Mouse (Mus musculus): ENCODE measurements at regions not wholly inside any gene's neighbourhood (a gene's known extent, or its start where the extent isn't known, plus 50 kb on each side); places are given as distances from the start of the nearest gene placed in this dataset.

DNA sequence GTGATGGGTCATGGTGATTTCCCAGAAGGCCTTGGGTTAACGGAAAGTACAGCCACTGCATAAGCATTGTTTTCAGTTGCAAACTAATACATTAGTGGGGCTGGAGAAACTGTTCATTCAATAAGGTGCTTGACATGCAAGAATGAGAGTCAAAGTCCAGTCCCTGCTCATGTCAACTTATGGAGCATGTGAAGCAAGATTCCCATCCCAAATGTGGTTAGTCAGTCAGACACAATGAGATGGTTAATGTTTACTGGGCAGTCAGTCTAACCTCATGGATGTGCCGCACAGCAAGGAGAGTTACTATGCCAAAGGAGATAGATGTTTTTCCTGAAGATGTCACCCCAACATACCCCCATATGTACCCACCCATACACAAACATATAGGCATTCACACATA is 993.8 kb upstream of the Jmjd1c start:
- no peak for DNase-seq

DNA sequence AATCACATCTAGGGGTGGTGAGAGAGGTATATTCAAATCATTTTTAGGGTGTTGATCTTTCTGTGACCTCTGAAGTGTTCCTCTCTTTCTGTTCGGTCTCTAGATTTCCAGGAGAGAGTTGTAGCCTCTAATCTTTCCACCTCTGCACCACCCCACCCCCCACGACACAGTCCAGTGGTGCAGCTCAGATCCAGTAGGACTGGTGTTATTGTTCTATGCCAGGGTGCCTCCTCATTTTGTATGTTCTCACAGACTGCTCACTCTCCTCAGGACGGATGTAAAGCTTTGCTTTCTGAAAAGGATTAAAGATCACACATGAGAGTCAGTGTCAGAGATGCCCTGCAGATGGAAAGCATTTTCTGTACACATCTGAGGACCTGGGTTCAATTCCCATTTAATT is 964.6 kb upstream of the Jmjd1c start:
- no peak for DNase-seq

DNA sequence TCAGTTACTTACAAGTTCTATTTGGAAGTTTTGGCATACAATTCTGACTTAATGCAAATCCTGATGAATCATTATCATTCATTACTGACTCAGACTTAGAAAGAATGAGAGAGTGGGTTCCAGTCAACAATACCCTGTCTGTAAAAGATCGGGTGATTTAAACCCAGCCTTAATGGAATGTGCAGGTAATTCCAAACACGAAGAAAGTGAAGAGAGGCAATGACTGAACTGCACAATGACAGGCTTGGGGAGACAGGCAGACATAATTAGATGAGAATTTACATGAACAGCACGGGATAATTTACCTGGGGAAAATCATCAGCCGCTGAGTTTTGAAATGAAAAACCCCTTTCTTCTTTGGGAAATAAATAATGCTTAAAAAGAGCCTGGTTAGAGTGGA is 963.9 kb upstream of the Jmjd1c start:
- DNase-seq: no peak

DNA sequence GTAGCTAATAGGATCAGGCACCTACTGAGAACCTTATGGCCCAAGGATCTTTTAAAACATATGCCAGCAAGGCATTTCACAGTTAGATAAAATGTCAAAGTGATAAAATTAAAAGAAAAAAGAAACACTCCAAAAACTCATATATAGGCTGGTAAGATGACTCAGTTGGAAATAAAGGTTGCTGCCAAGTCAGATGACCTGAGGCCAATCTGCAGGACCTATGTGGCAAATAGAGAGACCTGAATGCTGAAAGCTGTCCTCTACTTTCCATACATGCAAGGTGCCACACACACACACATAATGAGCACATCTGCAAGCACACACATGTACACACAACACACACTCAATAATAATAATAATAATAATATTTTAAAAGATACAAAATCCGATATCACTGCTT is 953.5 kb upstream of the Jmjd1c start:
- no peak for DNase-seq

DNA sequence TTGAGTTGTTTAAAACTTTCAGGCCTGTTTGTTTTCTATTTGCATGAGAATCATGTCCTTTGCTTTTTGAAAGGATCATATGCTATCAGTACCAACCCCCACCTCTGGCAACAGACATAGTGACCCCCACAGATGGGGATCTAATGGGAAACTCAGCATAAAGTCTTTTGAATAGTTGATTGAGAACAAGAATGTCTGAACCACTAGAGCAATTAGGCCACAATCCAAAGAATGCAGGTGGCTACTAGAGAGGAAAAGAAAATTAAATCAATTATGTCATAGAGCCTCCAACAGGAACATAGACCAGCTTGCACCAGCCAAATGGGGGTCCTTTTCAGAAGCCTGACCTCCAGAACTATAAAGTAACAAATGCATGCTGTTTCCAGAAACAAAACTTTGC is 953.0 kb upstream of the Jmjd1c start:
- no peak for DNase-seq

DNA sequence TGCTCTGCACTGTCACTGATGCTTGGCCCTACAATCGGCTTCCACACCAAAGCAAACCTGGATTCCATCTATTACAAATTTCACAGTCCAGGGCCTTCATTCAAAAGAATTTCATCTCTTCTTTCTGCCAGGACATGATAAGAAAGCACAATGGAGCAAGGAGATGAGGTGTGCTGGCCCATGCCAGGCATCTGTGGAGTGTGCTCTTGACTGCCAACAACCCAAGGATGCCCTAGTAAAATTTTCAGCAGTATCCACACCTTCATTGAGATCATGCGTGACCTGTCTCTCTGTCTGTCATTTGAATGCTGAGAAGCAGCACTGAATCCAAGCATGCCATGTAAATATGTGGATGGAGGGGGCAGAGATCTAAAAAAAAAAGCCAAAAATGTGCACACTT is 945.0 kb upstream of the Jmjd1c start:
- no peak for DNase-seq

DNA sequence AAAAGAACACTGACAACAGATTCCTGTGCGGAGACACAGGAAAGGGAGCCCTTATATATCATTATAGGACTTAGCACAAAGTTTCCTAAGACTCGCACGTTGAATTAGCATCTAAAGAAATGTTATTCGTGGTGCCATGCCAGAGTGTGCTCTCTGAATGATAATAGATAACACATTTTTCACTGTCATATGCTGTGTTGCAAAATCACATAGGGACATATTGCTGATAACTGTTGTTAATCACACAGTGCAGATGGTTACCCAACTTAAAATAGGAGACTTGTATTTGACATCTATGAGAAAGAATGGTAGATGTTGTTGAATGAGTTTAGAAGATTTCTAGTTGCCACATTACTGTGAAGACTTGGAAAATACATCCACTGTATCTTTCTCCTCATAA is 943.1 kb upstream of the Jmjd1c start:
- DNase-seq: no peak

DNA sequence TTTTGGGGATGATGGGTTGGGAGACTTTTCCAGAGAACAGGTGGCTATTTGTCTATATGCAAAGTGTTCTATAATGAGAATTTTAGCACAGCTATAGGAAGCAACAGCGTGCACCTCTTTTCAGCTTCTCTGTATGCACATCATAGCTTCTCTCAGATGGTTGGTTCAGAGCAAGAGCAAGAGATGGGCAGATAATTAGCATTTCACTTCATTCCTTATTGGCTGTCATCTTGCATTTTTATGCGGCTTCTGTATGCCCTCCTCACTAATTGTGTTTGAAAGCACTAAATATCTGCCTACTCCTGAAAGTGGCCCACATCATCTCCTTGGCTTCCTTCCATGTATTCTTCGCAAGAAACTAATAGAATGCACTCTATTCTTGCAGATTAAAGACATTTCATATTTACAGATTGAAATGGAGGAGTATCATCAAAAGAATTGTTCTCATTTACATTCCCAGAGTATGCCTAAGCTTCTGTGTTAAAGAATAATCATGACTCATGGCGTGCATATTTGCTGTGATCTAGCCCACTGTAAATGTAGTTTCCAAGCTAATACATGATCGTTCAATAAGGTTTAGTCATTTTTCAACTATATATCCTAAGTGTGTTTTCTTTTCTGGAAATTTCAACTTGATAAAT is 934.9 kb upstream of the Jmjd1c start:
- no peak for DNase-seq

DNA sequence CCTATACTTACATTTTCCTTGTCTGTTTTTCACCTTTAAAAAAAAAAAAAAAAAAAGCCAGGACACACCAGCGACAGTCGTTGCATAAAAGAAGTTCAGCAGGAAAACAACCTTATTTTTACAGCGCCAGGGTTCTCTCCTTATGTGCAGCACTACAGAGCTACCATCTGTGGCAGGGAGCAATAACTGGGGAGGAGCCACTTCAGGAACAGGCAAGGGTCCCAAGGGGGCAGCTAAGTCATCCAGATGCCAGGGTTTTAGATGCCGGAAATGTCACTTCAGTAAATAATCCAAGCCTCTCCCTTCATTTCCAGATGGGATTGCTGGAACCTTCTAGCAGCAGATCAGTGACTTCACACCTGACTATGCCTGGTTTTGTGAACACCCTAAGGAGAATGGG is 923.1 kb upstream of the Jmjd1c start:
- DNase-seq: no peak

DNA sequence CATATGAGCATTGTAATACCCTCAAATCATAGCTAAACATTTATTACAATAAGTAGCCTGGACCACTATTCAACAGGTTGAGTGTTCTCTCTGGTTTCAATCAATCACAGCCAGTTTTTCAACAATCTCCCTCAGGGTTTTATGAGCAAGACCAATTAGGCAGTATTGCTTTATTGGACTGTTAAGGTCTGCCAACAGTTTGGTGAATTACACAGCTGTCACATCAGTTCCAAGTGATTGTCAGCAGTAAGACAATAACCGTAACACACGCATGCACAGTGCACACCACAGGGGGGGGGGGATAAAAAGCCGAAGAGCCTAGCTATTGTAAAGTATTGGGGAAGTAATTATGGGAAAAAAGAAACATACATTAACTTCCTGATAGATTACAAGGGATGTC is 918.6 kb upstream of the Jmjd1c start:
- no peak for DNase-seq

DNA sequence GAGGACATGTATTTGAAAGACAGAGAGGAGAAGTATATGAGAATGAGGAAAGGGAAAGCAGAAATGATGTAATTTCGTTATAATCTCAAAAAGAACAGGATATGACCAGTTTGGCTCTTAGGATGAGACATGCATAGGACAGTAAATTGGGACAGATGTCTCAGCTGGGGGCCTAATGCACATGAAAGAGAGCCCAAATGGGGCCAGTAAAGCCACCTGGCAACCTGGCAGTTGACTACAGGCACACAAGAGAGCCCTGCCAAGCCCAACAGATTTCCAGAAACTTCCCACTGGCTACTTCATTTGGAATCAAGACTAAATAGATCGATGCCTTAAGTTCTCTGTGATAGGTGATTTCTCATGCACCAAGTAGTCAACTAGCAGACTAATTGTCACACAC is 914.7 kb upstream of the Jmjd1c start:
- no peak for DNase-seq

DNA sequence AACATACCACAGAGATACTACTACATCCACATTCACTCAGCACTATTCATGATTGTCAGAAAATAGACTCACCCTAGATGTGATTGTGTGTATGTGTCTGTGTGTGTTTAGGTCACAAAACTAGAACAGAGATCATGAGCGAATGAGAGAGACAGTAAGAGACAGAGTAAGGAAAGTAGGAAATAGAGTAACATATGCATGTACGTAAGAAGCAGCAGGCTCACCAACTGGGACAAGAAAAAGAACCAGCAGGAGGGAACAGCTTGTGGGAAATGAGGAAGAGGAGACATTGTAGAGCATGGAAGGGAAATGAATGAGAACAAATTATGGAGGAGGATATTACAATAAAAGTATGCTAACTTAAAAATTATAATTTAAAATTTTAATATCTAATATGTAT is 912.9 kb upstream of the Jmjd1c start:
- no peak for DNase-seq

DNA sequence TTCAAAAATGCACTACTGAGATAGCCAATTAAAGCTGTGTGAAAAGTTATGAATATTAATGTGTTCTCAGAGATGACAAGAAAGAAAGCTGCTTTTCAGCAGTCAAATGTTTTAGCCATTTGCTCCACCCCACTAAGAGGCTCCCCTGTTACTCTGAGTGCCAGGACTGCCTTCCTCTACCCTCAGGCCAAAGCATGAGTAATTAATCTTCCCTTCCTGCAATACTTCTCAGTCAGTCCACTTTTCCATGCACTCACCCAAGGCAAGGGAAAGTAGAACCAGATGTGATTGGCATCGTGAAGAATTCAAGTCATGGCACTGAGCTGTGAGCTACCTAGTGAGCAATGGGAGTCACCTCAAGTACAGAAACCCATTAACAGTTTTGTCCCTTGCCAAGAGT is 908.9 kb upstream of the Jmjd1c start:
- no peak for DNase-seq

DNA sequence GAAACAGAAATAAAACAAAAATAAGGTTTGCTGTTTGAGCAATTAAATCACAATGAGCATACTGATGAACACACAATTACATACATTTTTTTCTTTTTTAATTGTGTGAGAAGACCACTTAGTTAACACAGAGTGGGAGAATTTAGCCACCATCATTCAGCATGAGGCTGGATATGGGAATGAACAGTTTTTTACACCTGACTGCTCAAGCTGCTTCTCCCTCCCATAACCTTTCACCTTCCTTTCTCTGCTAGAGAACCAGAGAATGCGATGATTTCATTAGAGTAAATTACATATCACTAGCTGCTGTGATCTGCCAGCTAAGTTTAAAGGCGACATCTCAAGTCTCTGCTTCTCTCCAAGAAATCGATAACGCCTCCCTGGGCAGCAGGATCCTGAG is 894.8 kb upstream of the Jmjd1c start:
- DNase-seq: no peak

DNA sequence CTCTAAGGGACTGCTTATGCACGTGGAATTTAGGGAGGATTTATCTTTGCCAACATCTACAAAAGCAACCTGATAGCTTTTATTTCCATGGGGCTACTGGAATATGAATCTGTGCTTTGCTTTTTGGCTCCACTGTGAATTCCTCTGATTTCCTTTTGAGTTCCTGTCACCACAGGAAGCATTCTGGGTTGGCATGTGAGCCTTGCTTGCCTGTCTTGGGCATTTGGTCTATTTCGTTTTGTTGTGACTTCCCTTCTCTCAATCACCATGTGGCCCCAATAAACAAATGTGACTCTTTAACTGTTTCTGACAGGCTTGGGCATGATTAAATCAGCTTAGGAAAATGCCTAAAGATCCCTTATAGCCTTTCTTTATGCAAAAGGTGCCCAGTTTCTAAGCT is 867.8 kb upstream of the Jmjd1c start:
- no peak for DNase-seq

DNA sequence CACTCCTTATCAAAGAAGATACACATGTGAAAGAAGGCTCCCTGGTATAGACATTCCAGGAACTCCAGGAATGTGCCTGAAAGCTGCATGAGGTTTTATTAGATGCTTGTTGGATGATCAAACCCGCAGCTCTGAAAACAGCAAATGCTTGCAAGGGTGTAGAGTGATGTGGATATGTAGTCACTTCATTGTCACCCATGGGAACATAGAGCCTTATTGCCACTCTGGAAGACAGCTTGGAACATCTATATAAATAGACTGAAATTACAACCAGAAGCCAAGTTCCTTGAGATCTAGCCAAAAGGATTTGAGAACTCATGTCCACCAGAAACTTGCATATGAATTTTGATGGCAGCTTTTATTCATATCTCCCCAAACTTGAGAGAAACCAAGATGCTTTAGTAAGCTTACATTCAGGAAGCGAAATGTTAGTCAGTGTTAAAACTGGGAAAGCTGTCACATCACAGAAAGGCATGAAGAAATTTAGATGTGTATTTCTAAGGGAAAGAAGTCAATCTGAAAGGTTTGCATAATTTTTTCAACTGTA is 861.5 kb upstream of the Jmjd1c start:
- peak; percentile 4 for DNase-seq

DNA sequence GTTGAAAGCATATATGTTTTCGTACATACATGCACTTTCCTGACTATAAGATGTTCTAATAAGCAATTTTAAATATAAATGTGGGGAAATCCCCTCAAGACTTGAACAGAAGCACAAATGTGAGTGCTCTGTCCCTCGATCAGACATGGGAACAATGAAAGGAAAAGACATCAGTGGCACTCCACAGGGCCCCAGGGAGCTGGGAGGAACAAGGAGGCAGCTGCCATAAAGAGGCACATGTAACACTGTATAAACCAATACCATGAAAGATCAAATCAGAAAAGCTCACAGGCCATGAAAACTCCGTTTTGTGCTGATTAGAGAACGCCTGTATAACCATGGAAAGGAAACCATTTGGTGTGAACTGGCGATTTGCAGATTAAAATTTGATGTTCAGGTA is 839.5 kb upstream of the Jmjd1c start:
- DNase-seq: no peak

DNA sequence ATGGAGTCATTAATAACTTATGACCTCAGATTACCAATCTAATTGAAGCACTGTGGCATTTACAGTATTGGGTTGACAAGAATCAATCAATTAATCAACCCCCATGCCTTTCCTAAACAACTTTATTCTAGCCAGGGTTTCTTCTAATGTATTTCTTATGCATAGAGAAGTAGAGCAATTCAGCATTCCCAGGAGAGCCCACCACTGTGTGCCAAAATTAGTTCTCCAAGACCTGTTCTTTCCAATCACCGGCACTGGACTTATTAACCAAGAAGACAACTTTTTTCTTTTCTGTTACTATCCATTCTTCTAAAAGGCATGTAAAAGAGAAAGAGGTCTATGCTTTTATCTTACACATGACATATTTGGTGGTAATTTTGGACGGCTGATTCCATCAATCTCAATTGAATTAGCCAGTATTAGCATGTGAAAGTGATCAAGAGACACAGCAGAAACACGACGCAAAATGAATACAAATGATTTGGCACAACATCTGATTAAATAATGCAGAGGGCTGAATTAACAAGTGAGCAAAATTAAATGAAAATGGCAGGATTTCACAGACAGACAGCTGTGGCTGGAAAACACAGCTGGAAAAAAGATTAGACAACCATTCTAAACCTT is 825.2 kb upstream of the Jmjd1c start:
- DNase-seq: no peak

DNA sequence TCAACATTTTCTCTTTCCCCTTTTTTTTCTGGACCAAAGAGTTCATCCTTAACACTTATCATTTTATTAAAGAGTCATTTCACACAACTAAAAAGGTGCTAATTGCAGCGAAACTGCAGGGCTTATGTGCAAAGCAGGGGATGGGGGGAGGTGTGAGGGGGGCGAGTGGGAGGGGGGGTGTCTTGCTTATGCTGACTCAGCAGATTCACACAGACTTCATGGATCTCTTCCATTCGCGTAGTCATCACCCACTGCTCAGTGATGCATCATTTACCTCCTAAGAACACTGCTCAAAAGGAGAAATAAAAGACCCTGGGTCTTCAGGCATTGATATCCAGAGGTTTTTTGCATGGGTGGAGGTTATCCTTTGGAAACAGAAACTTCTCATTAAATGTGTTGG is 800.3 kb upstream of the Jmjd1c start:
- DNase-seq: no peak

DNA sequence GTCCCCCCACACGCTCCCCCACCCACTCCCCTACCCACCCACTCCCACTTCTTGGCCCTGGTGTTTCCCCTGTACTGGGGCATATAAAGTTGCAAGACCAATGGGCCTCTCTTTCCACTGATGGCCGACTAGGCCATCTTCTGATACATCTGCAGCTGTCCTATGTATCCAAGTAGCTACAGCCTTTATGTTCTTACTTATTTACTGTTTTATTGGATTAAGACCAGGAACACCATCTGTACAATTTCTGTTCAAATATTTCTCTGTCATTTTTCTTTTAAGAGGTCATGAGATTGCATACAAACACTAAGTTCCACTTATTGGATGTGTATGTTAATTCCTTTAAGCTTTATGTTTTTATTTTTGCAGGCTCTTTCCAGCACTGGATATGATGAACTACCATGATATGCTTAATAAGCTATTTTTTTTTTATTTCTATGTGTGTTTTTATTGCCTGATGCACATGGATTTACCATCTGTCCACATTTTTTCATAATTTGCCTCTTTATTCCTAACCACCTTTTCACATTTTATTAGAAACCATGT is 792.6 kb upstream of the Jmjd1c start:
- no peak for DNase-seq

DNA sequence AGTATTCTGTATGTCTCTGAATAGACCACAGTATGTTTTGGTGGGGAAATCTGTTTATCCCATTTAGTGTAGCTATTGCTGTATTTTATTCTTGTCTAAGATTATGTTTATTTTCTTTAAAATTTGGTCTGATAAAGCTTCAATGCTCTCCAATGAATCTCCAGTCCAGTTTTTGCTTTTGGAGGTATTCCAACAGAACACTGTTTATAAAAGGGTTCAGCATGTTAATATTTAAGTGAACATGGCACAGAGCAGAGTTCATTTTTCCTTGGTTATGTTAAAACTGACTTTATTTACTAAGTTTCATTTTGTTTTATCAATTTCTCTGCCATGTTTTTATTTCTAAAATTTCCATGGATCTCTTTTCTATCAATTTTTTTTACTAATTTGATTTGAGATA is 791.0 kb upstream of the Jmjd1c start:
- no peak for DNase-seq

DNA sequence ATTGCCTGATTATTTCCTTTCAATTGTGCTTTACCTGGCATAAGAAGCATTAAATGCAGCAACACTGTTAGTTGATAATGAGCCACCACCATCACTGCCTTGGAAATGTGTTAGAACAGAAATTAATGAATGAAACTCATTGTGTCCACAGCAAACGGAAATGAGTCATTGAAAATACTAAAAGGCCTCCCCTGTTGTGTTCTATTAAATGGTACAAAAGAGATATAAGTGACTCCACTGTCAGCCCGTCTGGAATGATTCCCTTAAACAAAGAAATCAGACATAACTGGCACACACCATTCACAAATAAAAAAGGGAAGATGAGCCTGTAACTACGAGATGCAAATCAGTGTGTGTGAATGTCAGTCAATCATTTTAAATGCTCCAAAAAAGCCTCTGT is 764.8 kb upstream of the Jmjd1c start:
- no peak for DNase-seq

DNA sequence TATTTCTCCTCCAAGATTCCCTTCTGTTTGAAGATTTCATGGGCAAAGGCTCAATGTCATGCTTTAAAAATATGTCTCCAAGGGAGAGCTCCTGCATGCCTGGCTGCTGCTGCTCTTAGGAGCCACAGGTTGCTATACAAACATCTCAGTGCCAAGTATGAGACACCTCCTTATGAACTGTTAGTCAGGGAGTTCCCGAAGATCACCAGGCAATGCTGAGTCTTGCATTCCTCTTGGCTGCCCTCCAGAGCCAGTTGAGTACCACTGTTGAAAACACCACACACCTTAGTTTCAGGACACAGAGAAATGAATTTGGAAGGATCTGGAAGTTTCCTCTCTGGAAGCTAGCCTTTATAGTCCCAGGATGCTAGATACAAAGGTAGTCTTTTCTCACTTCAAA is 757.9 kb upstream of the Jmjd1c start:
- DNase-seq: no peak

DNA sequence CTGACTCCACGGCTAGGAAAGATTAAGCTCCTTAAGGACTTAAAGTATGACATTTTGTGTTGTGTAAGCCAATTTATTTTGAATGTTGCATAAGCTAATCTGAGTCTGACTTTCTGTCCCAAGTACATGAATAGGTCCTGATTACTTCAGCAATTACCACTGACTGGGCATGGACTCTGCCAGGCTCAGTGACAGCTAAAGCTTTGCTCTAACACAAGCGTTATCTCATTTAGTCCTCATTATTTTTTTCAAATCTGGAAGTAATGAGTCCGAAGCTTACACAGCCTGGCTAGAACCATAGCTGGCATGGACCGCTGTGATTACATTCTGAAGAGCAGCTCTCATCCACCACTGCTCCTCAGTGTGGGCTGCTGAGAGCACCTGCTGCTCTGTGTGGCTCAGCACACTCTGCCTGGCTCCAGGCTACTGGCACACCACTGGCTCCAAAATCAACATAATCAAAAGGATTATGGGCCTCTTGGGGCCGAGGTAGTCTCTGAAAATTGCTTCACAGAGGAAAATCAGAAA is 753.0 kb upstream of the Jmjd1c start:
- no peak for DNase-seq

DNA sequence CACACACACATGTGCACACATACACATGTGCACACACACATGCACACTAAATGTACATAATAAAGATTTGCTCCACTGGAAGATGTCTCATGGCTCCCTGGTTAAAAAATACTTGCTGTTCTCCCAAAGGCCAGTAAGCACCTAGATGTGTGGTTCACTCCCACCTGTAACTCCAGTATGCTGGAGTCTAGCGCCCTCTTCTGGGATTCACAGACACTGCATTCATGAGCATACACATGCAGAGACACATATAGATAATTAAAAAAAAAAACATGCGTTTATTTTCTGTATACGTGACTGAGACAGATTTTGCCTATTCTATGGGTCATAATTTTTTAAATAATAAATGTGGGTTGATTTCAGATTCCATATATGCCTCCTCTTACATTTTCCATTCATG is 747.5 kb upstream of the Jmjd1c start:
- DNase-seq: no peak
